Mouse (Mus musculus) midbrain, postnatal 0 days (tissue): ENCODE results near the gene Sbds. TPM values are rescaled to one million over a fixed set of nuclear protein-coding genes. Genes with fewer than 3 reads are reported as not detected.
A peak's percentile ranks its signal among the peaks of the same experiment; 100 is the strongest.

Experiments
- ATAC-seq: fragments of 200-750 bp; cut with Nextera tagmentation; 2 replicates; pipeline ENCODE4 v1.8.0; 2017; ENCODE audit warnings: moderate number of reproducible peaks, mild to moderate bottlenecking, moderate TSS enrichment, moderate library complexity; ENCODE audit not compliant: low FRiP score
- DNase-seq: peaks from one replicate; pipeline ENCODE4 v3.0.0-alpha.2; 2015; ENCODE audit warnings: low spot score
- H3K27ac ChIP-seq: fragments of 300-500 bp; sonication (generic); 2 replicates; pipeline ENCODE4 v1.5.1; 2014; ENCODE audit warnings: low read depth, mild to moderate bottlenecking, low read length, mixed read lengths
- H3K27me3 ChIP-seq: fragments of 300-500 bp; sonication (generic); 2 replicates; pipeline ENCODE4 v1.6.1; 2014; ENCODE audit warnings: low read length, control low read depth, mixed read lengths; ENCODE audit not compliant: insufficient read depth
- H3K36me3 ChIP-seq: fragments of 300-500 bp; sonication (generic); 2 replicates; pipeline ENCODE4 v1.6.1; 2014; ENCODE audit warnings: low read length, control low read depth, mixed read lengths; ENCODE audit not compliant: insufficient read depth
- H3K4me1 ChIP-seq: fragments of 300-500 bp; sonication (generic); 2 replicates; pipeline ENCODE4 v1.6.1; 2014; ENCODE audit warnings: mild to moderate bottlenecking, control low read depth, antibody characterized with exemption, low read length, mixed read lengths; ENCODE audit not compliant: insufficient read depth
- H3K4me2 ChIP-seq: fragments of 300-500 bp; sonication (generic); 2 replicates; pipeline ENCODE4 v1.6.1; 2014; ENCODE audit warnings: low read depth, mild to moderate bottlenecking, low read length, mixed read lengths; ENCODE audit not compliant: poor library complexity, severe bottlenecking
- H3K4me3 ChIP-seq: fragments of 300-500 bp; sonication (generic); 2 replicates; pipeline ENCODE4 v1.5.1; 2014; ENCODE audit warnings: low read depth, mild to moderate bottlenecking, low read length, moderate library complexity
- H3K9ac ChIP-seq: fragments of 300-500 bp; sonication (generic); replicated peaks from 2 replicates; pipeline ENCODE4 v1.6.1; 2014; ENCODE audit warnings: mild to moderate bottlenecking, low read length, moderate library complexity, mixed read lengths; ENCODE audit not compliant: poor library complexity, severe bottlenecking
- H3K9me3 ChIP-seq: fragments of 300-500 bp; sonication (generic); 2 replicates; pipeline ENCODE4 v1.6.1; 2016; ENCODE audit warnings: low read length, control low read depth
- CTCF ChIP-seq: IDR thresholded peaks from 2 replicates; pipeline ENCODE4 v1.5.1; 2016; ENCODE audit warnings: antibody characterized with exemption, mild to moderate bottlenecking
- WGBS: fragments of 180-500 bp; shearing (Covaris S2); extraction: QIAGEN DNeasy Blood & Tissue Kit; methylation state at CpG from one replicate; pipeline ENCODE4 v1.1.7; 2014; 5-methylcytosine and 5-hydroxymethylcytosine counted together
- polyA plus RNA-seq: library from polyadenylated mRNA; unstranded; fragments of >200 nt; fragmentation: Nextera tagmentation; extraction: Ambion mirVana; gene quantifications from 2 replicates; pipeline ENCODE4 v1.2.1, GENCODE M21; 2015
- total RNA-seq: library from RNA; depleted of rRNA; stranded (reverse); fragments of >200 nt; gene quantifications from 2 replicates; pipeline ENCODE4 v1.2.3, GENCODE M21; 2014; rRNA removed

The Sbds gene
- total RNA-seq (16.6 and 20.3 TPM in 2 replicates), polyA plus RNA-seq (39.8 and 46.4 TPM in 2 replicates)

DNA sequence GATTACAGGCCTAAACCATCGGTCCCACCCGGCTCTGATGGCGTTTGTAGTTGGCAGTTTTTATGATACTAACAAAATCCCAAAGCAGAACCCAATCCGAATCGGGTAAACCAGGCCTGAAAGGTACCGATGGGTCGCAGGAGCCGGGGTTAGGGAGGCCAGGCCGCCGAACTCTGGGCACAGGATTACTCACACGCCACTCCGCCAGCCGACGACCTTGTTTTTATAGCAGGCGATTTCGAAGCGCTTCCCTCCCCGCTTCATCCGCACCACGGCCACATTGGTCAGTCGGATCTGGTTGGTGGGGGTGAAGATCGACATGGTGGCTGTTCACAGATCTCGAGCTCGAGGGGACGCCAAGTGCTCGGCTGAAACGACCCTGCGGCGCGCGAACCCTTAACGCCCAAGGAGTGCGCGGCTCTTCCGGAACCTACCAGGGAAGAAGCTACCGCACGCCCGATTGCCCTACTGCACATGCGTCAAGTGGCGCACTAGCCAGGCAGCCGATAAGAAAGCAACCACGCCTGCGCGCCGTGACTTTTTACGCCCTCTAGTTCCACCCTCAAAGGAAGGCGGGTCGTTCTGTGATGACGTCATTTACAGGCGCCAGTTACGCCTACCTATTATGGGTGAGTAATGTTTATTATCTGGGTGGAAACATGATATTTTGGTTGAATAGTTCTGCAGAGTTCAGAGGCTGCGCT, at the start of gene Sbds, which contains the start of gene Tyw1:
Gene Sbds (minus strand): TSS at position 514 of the 704 bp plus-strand sequence.
Gene Tyw1 (plus strand): TSS at position 603 of the 704 bp plus-strand sequence.
- Histone ChIP-seq H3K4me1 (no peaks in the 10 kb centered on the region), H3K9ac (peak within 1 kb of the TSS; percentile 81), H3K36me3 (peaks cover 22% of the 10 kb centered on the region), H3K27ac (peak within 1 kb of the TSS; percentile 85), H3K27me3 (no peaks in the 10 kb centered on the region), H3K4me3 (peak within 1 kb of the TSS; percentile 73), H3K4me2 (peak within 1 kb of the TSS; percentile 69), H3K9me3 (no peaks in the 10 kb centered on the region)
- peak; percentile 27 for TF ChIP-seq CTCF
- DNase-seq = peak; percentile 100
- WGBS = under 1% methylated on average over 52 of the region's 52 CpGs
- ATAC-seq = peak; percentile 90

DNA sequence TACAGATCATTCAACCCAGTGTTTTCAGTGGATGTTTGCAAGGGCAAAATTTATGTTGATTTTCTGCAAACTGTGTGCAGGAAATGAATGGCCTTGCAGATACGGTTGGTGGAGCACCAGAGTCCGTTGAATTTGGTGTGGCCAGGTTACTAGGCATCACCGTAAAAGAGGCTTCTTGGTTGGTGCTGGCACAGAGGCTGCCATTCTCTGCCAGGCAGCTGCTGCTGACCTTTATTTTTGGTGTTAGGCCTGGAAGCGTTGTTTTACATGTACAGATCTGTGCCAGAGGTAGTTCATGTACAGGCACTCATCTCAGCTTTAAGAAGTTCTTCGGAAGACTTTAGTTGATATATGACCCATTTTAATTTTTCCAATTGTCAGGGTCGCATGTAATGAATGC, 48.3 kb upstream of the Sbds start:
- H3K36me3 ChIP-seq = peaks cover 14% of the 10 kb centered on the region
- no peaks in the 10 kb centered on the region for H3K4me1 ChIP-seq
- H3K9me3 ChIP-seq = no peaks in the 10 kb centered on the region
- 94% methylated on average over 6 of the region's 6 CpGs for WGBS
- H3K27me3 ChIP-seq = no peaks in the 10 kb centered on the region
- H3K4me2 ChIP-seq = no peak overlapping the region
- ATAC-seq (no peak), DNase-seq (no peak)
- no peak overlapping the region for H3K9ac ChIP-seq
- no peak overlapping the region for H3K27ac ChIP-seq
- no peak for TF ChIP-seq CTCF
- no peak overlapping the region for H3K4me3 ChIP-seq

DNA sequence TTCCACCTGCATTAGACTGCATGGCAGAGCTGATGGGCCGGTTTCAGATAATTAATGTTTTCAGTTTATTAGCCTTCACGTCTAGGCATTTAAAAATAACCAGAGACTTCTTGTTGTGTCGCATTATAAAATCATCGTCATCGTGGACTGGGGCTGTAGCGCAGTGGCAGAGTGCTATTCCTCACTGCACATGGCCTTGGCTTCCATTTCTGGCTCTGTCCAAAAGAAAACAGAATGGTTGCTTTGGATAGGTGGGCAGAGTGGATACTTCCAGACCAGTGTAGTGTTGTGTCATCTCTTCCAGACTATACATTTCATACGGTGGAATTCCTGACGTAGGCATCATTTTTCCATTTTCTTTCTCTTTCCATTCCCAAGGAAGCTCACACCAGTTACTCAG, 44.2 kb upstream of the Sbds start:
- whole genome bisulfite sequencing = 98% methylated on average over 8 of the region's 8 CpGs
- Histone ChIP-seq H3K4me3 (no peak overlapping the region), H3K9me3 (no peaks in the 10 kb centered on the region), H3K9ac (no peak overlapping the region), H3K27me3 (no peaks in the 10 kb centered on the region), H3K4me2 (no peak overlapping the region), H3K27ac (no peak overlapping the region), H3K36me3 (peaks cover 20% of the 10 kb centered on the region), H3K4me1 (no peaks in the 10 kb centered on the region)
- no peak for TF ChIP-seq CTCF
- ATAC-seq (no peak), DNase-seq (no peak)

DNA sequence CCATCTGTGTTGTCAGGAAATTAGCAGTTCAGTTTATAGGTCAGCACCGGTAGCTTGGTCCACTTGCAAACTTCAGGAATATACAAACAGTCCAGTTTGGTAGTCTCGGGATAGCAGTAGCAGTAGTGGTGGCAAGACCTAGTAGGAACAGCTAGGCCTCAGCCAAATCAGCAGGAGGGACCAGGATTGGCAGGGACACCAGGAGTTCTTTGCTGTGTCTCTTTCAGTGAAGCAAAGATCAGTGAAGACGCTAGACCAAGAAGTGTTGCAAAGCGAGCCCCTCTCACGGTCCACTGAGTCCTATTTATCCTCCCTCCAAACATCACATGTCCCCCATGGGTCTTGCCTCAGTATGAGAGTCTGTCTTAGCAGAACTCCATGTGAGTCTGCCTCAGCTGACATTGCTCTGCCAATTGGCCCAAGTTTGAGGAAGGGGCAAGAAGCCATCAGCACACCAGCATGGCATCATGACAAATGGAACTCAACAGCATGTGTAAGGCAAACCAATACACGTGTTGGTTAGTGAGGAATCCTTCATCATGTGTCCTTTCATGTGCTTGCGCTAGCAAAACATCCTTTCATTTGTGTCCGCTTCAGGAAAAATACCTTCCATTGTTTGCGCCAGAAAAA, 43.6 kb upstream of the Sbds start:
- no peaks in the 10 kb centered on the region for H3K9me3 ChIP-seq
- WGBS = 91% methylated on average over 9 of the region's 9 CpGs
- TF ChIP-seq CTCF = no peak
- DNase-seq (no peak), ATAC-seq (no peak)
- peaks cover 20% of the 10 kb centered on the region for H3K36me3 ChIP-seq
- no peak overlapping the region for H3K9ac ChIP-seq
- no peaks in the 10 kb centered on the region for H3K27me3 ChIP-seq
- no peak overlapping the region for H3K4me2 ChIP-seq
- no peaks in the 10 kb centered on the region for H3K4me1 ChIP-seq
- H3K27ac ChIP-seq = no peak overlapping the region
- H3K4me3 ChIP-seq = no peak overlapping the region

DNA sequence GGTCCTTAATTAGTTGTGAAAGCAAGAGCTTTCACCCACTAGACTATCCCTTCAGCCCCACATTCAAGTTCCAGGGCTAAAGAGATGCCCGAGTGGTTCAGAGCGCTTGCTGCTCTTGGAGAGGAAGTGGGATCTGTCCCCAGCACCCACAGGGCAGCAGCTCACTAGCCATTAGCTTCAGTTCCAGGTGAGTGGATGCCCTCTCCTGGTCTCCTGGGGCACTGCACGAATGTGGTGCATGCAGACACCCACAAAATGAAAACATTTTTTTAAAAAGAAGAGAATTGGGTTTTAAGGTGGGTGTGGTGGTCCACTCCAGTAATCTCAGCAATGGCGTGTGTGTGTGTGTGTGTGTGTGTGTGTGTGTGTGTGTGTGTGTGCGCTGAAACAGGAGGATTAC, 40.7 kb upstream of the Sbds start:
- no peaks in the 10 kb centered on the region for H3K27me3 ChIP-seq
- H3K9me3 ChIP-seq = no peaks in the 10 kb centered on the region
- WGBS = 85% methylated on average over 5 of the region's 5 CpGs
- no peak overlapping the region for H3K4me2 ChIP-seq
- H3K36me3 ChIP-seq = peaks cover 14% of the 10 kb centered on the region
- ATAC-seq = no peak
- no peak for DNase-seq
- H3K4me1 ChIP-seq = no peaks in the 10 kb centered on the region
- no peak overlapping the region for H3K4me3 ChIP-seq
- TF ChIP-seq CTCF = peak; percentile 32
- H3K27ac ChIP-seq = no peak overlapping the region
- H3K9ac ChIP-seq = no peak overlapping the region

DNA sequence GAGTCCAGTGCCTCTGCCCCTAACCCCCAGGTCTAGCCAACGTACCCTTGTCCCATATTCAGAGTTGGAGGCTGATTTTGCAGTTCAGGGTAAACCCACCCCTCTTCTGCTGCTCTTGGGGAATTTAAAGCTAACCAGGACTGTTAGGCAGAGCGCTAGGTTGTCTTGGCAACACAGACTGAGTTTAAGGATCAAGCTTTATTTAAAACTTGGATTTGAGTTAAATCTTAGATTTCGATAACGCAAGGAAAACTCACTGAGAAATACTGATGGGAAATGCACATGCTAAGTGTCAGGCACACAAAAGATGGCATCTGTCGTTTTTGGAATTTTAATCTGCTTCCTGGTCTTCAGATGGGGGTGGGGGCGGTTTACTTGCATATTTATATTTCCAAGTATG, 39.3 kb upstream of the Sbds start:
- no peaks in the 10 kb centered on the region for H3K27me3 ChIP-seq
- H3K4me2 ChIP-seq = no peak overlapping the region
- H3K9ac ChIP-seq = no peak overlapping the region
- no peaks in the 10 kb centered on the region for H3K9me3 ChIP-seq
- ATAC-seq (no peak), DNase-seq (no peak)
- peaks cover 11% of the 10 kb centered on the region for H3K36me3 ChIP-seq
- H3K4me3 ChIP-seq = no peak overlapping the region
- H3K4me1 ChIP-seq = no peaks in the 10 kb centered on the region
- 72% methylated on average over 6 of the region's 6 CpGs for WGBS
- no peak for TF ChIP-seq CTCF
- H3K27ac ChIP-seq = no peak overlapping the region
